Mouse (Mus musculus) kidney, postnatal 36 days (tissue): ENCODE data around the gene Smtn.
A peak's percentile ranks its signal among the peaks of the same experiment; 100 is the strongest.

Experiments
- DNase-seq, 2 experiments: peaks; one replicate each; pipeline ENCODE4 v3.0.0; 2021 to 2022; ENCODE audit warnings: mixed read lengths in 2 of 2

Smtn gene

GRCm38 (mm10) chr11:3526979-3527738 is 13.3 kb downstream of the Smtn start:
- no peak for DNase-seq

GRCm38 (mm10) chr11:3526207-3526606 is 14.2 kb downstream of the Smtn start:
- DNase-seq, result no peak

GRCm38 (mm10) chr11:3525560-3525959 is 14.9 kb downstream of the Smtn start:
- DNase-seq, result no peak

DNA sequence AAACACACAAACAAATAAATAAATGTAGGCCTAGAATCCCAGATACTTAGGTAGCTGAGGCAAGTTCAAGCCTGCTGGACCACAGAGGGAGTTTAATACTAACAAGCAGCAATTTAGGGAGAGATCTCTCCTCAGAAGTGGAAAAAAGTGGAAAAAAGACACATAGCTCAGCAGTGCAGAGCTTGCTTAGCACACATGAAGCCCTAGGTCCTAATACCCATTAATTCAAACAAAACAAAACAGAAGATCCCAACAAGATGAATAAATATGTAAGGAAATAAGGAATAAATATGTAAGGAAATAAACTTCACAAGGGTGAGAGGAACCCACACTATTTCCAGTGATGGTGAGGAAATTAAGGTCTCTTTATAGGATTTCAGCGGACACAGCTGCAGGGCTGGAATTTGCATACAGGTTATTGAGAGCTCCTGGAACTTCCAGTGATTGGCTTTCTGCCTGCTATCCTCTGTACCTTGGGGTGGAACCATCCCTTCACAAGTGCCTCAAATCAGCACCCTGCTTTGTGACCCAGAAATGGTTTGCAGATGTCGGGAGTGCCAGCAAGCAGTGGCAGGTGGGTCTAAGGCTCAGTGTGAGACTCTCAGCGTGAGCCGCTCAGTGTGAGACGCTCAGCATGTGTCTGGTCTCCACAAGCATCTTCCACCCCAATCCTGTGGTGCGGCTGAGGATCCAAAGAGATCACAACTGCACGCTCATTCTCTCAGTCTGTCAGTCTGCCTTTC is 16.4 kb downstream of the Smtn start:
- no peak for DNase-seq

- DNase-seq, result no peak
Measured at GRCm38 (mm10) chr11:3522285-3523000, 18.0 kb downstream of the Smtn start.

GRCm38 (mm10) chr11:3521339-3522224 is 18.8 kb downstream of the Smtn start:
- no peak for DNase-seq

GRCm38 (mm10) chr11:3520919-3521318 is 19.5 kb downstream of the Smtn start:
- no peak for DNase-seq

DNA sequence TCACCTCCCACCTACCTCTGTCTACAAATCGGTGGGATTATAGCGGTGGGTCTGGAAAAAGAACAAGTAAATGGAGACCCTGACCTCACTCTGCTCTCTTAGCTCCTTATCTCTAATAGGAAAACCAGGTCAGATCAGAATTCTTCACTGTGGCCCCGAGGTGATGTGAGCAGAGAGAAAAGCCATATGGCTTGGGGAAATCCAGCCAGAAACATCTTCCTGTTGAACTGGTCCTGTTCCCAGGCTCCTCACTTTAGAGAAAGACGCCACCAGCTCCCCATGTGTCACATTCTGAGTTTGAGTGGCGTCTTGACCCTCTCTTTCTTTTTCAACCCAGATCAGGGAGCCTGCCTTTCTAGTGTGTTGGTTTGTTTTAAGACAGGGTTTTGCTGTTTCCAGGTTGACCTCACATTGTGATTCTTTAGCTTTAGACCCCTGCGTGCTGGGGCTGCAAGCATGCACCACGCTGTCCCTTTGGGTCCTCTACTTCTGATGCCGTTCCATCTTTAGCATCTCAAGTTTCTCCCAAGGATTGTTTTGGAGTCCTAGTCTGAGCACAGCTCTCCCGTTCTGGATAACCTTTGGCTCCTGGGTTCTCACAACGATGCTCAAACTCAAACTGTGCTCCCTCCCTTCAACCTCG is 20.5 kb downstream of the Smtn start:
- DNase-seq, result no peak

- DNase-seq, result no peak
Measured at GRCm38 (mm10) chr11:3519051-3519726, 21.2 kb downstream of the Smtn start.

- no peak for DNase-seq
Measured at GRCm38 (mm10) chr11:3517846-3518732, 22.3 kb downstream of the Smtn start.

DNA sequence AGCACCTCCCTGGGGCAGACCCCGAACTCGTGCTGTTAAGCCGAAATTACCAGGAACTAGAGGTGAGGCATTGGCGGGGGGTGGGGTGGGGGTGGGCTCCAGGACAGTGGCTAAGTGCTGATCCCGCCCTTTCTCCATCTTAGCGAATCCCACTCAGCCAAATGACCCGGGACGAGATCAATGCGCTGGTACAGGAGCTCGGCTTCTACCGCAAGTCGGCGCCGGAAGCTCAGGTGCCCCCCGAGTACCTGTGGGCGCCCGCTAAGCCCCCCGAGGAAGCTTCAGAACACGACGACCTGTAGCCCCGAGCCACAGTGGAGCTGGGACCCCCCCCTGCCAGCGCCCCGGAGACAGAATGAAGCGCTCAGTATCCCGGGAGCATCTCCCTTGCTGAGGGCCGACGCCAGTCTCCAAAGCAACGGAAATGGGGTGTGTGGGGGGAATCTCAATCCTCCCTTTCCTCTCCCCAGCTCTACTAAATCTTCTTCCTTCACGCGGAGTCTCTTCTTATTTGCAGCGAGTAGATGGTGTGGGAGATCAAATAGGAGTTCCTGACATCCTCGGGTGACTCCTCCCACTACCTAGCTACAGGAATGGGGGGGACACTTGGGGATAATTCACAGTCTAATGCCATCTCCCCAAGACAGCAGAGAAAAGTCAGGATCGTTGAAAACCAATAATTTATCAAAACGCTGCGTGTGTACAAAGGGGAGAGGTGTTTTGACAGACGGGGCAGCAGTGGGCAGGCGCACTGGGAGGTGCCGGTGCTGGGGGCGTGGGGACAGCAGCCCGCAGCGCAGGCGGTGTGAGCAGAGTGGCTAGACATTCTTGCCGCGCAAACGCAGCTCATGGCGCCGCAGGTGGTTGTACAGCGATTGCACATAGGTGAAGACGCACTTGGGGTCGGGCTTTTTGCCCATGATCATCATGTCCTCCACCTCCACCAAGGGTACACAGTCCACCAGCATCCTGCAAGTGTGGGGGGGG is 23.3 kb downstream of the Smtn start:
- DNase-seq, result peak in 1 of 2 experiments; percentile 74

DNA sequence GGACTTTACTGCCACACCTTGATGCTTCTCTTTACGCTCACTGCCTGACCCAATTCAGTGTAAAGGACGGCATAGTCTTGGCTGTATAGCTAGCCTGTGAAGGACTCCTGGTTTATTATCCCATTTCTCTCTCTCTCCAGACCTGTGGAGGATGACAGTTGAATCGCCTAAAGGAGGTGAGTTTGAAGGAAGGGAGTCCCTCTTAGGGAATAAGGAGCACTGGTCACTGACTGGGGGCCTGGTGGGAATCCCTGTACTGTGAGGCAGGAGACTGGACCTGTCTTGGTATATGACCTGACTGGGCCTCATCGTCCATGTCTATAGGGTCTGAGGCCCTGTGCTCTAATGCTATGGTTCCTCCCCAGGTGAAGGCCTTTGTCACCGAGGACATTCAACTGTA is 24.3 kb downstream of the Smtn start:
- DNase-seq, result no peak

DNA sequence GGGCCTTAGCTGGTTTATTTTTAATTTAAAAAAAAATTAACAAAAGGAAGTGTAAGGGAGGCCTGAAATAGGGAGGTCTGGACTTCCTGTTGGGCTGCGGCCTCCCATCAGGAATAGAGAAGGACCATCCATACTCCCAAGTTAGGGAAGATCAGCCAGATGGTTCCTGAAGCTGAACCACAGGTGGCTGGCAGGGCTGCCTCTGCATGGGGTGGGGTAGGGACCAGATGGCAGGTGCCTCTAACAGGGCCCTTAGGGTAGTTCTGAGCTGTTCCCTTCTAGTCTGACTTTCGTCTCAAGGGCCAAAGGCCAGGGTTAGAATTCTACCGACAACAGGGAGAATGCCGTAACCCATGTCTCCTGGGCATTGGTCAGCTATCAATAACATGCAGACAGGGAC is 24.8 kb downstream of the Smtn start:
- DNase-seq, result no peak

GRCm38 (mm10) chr11:3515216-3515615 is 25.2 kb downstream of the Smtn start:
- DNase-seq, result no peak

- peak; percentile 91 to 94 for DNase-seq
Measured at GRCm38 (mm10) chr11:3514529-3515054, 25.8 kb downstream of the Smtn start, which contains the start of gene Selenom. Gene Selenom, plus strand, starts transcription at chr11:3514684.

DNA sequence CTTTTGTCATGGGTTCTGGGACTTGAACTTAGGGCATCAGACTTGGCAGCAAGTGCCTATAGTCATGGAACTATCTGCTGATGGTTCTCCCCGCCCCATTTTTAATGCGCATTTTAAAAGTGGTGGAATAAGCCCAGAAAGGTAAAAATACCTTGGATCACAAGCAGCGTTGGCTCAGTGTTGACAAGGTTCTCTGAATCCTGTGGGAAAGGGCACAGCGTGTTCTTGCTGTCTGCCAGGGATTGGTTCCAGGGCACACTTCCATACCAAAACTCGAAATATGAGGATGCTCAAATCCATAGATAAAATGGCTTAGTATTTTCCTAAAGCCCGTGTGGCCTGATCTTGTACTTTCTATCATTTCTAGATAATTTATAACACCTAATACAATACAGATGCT is 27.1 kb downstream of the Smtn start:
- DNase-seq, result no peak

- DNase-seq, result no peak
Measured at GRCm38 (mm10) chr11:3510321-3510720, 30.1 kb downstream of the Smtn start.

DNA sequence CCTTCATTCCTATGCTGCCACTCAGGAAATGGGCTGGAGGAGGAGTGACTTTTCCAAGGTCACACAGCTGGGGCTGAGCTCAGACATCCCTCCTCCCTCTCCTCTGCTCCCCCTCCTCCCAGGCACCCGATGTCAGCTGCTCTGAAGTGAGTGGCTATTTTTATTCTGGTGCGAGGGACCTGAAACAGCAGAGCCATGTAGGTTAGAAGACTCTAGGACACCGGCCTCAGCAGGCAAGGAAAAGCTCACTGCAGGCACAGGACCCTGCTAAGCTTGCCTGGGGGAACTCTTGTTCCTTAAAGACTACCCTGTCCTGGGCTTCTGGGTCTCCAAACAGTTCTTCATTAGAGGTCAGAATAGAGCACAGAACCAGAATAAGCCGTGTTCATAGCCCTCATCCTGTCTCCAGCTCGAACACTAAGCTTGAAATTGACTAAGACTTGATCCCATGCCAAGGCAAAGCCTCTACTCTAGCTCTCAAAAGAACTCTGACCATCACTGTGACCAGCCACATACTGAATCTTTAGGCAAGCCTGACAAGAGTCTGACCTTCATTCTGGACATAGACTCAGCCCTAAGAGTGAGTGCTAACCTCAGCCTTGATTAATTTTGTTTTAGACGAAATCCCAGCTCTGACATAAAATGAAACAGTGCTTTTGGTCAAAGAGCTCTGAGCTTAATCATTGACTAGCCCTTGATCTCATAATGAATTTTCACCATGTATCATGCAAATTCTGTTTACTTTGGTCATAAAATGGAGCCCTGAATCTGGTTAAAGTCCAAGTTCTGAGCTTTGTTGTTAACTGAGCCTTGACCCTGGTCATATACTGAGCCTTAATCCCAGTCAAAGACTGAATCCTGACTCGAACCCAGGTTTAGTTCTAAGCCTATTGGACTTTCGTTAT is 31.0 kb downstream of the Smtn start:
- DNase-seq, result peak in 1 of 2 experiments; percentile 65
